Mouse (Mus musculus): ENCODE data around the gene Kat6b. TPM values are rescaled to one million over a fixed set of nuclear protein-coding genes. Genes with fewer than 3 reads are reported as not detected.

Gene Kat6b
- polyA plus RNA-seq, 1 experiment = 3.8 TPM

- 94% methylated on average over 7 of the region's 7 CpGs for WGBS
- DNase-seq (ENCODE audit: low read depth, low spot score) = no peak
These were observed 70.4 kb downstream of the Kat6b start for GRCm38 (mm10) chr14:21551655-21552054.

GRCm38 (mm10) chr14:21552958-21553357 is 71.7 kb downstream of the Kat6b start:
- 30% methylated on average over 8 of the region's 8 CpGs for WGBS
- peak; percentile 42 for DNase-seq (ENCODE audit: low read depth, low spot score)

GRCm38 (mm10) chr14:21554046-21554445 is 72.8 kb downstream of the Kat6b start:
- DNase-seq (ENCODE audit: low read depth, low spot score) = no peak
- WGBS = 93% methylated on average over 8 of the region's 8 CpGs

- WGBS = 25% methylated on average over 10 of the region's 10 CpGs
- DNase-seq (ENCODE audit: low read depth, low spot score) = peak; percentile 22
These were observed 77.4 kb downstream of the Kat6b start for GRCm38 (mm10) chr14:21558440-21559131.

- DNase-seq (ENCODE audit: low read depth, low spot score) = peak; percentile 14
- 40% methylated on average over 7 of the region's 7 CpGs for WGBS
These were observed 78.2 kb downstream of the Kat6b start for GRCm38 (mm10) chr14:21559447-21559846.

- DNase-seq (ENCODE audit: low read depth, low spot score) = no peak
- 85% methylated on average over 11 of the region's 11 CpGs for WGBS
These were observed 79.4 kb downstream of the Kat6b start for GRCm38 (mm10) chr14:21560481-21561209.

GRCm38 (mm10) chr14:21561396-21562065 is 80.3 kb downstream of the Kat6b start:
- 91% methylated on average over 8 of the region's 8 CpGs for WGBS
- no peak for DNase-seq (ENCODE audit: low read depth, low spot score)

GRCm38 (mm10) chr14:21563584-21564118 is 82.4 kb downstream of the Kat6b start:
- DNase-seq (ENCODE audit: low read depth, low spot score) = no peak
- 68% methylated on average over 4 of the region's 4 CpGs for WGBS

GRCm38 (mm10) chr14:21565541-21566353 is 84.5 kb downstream of the Kat6b start:
- WGBS = 85% methylated on average over 10 of the region's 10 CpGs
- no peak for DNase-seq (ENCODE audit: low read depth, low spot score)

- no peak for DNase-seq (ENCODE audit: low read depth, low spot score)
- WGBS = 79% methylated on average over 7 of the region's 7 CpGs
These were observed 86.2 kb downstream of the Kat6b start for GRCm38 (mm10) chr14:21567293-21567984.

- 96% methylated on average over 7 of the region's 7 CpGs for WGBS
- DNase-seq (ENCODE audit: low read depth, low spot score) = no peak
These were observed 87.6 kb downstream of the Kat6b start for GRCm38 (mm10) chr14:21568821-21569220.

GRCm38 (mm10) chr14:21574686-21575309 is 93.6 kb downstream of the Kat6b start:
- 74% methylated on average over 8 of the region's 8 CpGs for WGBS
- no peak for DNase-seq (ENCODE audit: low read depth, low spot score)

GRCm38 (mm10) chr14:21576867-21577266 is 95.6 kb downstream of the Kat6b start:
- DNase-seq (ENCODE audit: low read depth, low spot score) = no peak

GRCm38 (mm10) chr14:21581198-21581597 is 100.0 kb downstream of the Kat6b start:
- WGBS = 32% methylated on average over 4 of the region's 4 CpGs

More at GRCm38 (mm10) chr14:21576867-21577266, 95.6 kb downstream of the Kat6b start:
- WGBS = 70% methylated on average over 8 of the region's 8 CpGs

GRCm38 (mm10) chr14:21582301-21582700 is 101.1 kb downstream of the Kat6b start:
- WGBS = 90% methylated on average over 3 of the region's 3 CpGs
- no peak for DNase-seq (ENCODE audit: low read depth, low spot score)

More at GRCm38 (mm10) chr14:21581198-21581597, 100.0 kb downstream of the Kat6b start:
- no peak for DNase-seq (ENCODE audit: low read depth, low spot score)

GRCm38 (mm10) chr14:21583051-21583450 is 101.8 kb downstream of the Kat6b start:
- WGBS = 96% methylated on average over 6 of the region's 6 CpGs

GRCm38 (mm10) chr14:21583868-21584267 is 102.6 kb downstream of the Kat6b start:
- DNase-seq (ENCODE audit: low read depth, low spot score) = no peak
- 33% methylated on average over 5 of the region's 5 CpGs for WGBS

More at GRCm38 (mm10) chr14:21583051-21583450, 101.8 kb downstream of the Kat6b start:
- no peak for DNase-seq (ENCODE audit: low read depth, low spot score)

GRCm38 (mm10) chr14:21584468-21585135 is 103.4 kb downstream of the Kat6b start:
- no peak for DNase-seq (ENCODE audit: low read depth, low spot score)

More at GRCm38 (mm10) chr14:21584468-21585135, 103.4 kb downstream of the Kat6b start:
- 42% methylated on average over 6 of the region's 6 CpGs for WGBS

All from large intestine, adult 2 months (tissue).